Mouse (Mus musculus): Measurements from ENCODE around the gene Rabgap1. TPM values are rescaled to one million over a fixed set of nuclear protein-coding genes. Genes with fewer than 3 reads are reported as not detected.

Gene Rabgap1
- total and polyA plus RNA-seq, 2 experiments from 2014 or later = 45.2 to 65.0 TPM

DNA sequence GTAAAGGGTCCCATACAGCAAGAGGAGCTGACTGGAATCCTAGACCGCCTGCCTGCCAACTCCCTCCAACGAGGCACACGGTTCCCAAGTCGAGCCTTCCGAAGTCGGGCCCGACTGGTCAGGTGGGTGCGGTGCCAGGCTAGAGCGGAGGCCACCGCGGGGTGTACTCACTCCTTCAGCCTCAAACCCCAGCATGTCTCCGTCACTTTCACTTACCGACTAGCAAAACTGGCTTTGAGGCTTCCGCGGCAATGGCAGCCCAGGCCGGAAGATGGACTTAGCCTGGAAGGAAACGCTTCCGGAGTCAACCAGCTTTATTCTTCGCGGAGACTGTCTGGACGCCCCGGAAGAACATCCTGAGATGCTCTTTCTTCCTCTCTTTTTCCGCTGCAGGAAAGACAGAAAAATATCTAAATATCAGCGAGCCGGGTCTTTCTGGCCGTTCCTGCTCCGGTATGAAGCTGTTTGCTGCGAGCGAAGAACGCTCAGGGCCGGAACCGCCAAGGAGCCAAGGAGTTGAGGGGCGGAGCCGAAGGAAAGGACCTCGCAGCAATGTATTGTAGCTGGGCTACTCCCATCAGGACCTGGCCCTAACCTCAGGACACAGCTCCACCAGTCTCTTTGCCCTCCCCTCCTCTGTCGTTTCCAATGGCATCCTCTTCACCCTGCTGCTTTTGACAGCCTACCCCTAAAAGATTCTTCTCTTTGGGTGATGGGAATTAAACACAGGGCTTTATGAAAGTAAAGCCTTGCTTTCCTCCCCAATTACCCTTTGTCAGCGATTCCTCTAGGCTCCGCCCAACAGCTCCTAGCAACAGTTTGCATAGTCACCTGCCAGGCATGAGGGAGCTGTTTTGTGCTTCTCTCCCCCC is 12.2 kb upstream of the Rabgap1 start:
- DNase-seq (ENCODE audit: low spot score) (peak; percentile 97), ATAC-seq (ENCODE audit: low FRiP score) (peak; percentile 95)
- H3K4me3 ChIP-seq (ENCODE audit: low read depth, low read length) = peak overlapping the region; percentile 69
- H3K36me3 ChIP-seq (ENCODE audit: insufficient read depth, low read length) = peaks cover 6% of the 10 kb centered on the region; the same call in 1 of the 2 replicates
- 1% methylated on average over 38 of the region's 38 CpGs for WGBS
- H3K9ac ChIP-seq (replicated peaks; ENCODE audit: low read length, poor library complexity, severe bottlenecking) = peak overlapping the region; percentile 86
- H3K4me2 ChIP-seq (ENCODE audit: low read depth, low read length, poor library complexity, severe bottlenecking) = peak overlapping the region; percentile 86
- no peaks in the 10 kb centered on the region for H3K27me3 ChIP-seq (ENCODE audit: insufficient read depth, low read length)
- H3K27ac ChIP-seq (ENCODE audit: low read depth, low read length) = peak overlapping the region; percentile 99
- no peak; the same call in 1 of the 2 replicates for TF ChIP-seq CTCF (IDR thresholded peaks at IDR 0.05)
- 0 out of 2 replicates have a peak, but pooled peaks cover 5% of the 10 kb centered on the region for H3K4me1 ChIP-seq (ENCODE audit: insufficient read depth, low read length)
- no peaks in the 10 kb centered on the region for H3K9me3 ChIP-seq (ENCODE audit: low read length)

- no peak for TF ChIP-seq CTCF (IDR thresholded peaks at IDR 0.05)
- Histone ChIP-seq H3K9me3 (ENCODE audit: low read length) (no peaks in the 10 kb centered on the region), H3K36me3 (ENCODE audit: insufficient read depth, low read length) (peaks cover 6% of the 10 kb centered on the region; the same call in 1 of the 2 replicates), H3K4me3 (ENCODE audit: low read depth, low read length) (peak overlapping the region; percentile 69), H3K4me2 (ENCODE audit: low read depth, low read length, poor library complexity, severe bottlenecking) (peak overlapping the region; percentile 86), H3K27me3 (ENCODE audit: insufficient read depth, low read length) (no peaks in the 10 kb centered on the region), H3K4me1 (ENCODE audit: insufficient read depth, low read length) (0 out of 2 replicates have a peak, but pooled peaks cover 5% of the 10 kb centered on the region), H3K9ac (replicated peaks; ENCODE audit: low read length, poor library complexity, severe bottlenecking) (peak overlapping the region; percentile 86), H3K27ac (ENCODE audit: low read depth, low read length) (peak overlapping the region; percentile 99)
- peak; percentile 45 for DNase-seq (ENCODE audit: low spot score)
- WGBS = 19% methylated on average over 7 of the region's 7 CpGs
- peak; percentile 24 for ATAC-seq (ENCODE audit: low FRiP score)
These were observed 11.5 kb upstream of the Rabgap1 start for GRCm38 (mm10) chr2:37431609-37432008.

DNA sequence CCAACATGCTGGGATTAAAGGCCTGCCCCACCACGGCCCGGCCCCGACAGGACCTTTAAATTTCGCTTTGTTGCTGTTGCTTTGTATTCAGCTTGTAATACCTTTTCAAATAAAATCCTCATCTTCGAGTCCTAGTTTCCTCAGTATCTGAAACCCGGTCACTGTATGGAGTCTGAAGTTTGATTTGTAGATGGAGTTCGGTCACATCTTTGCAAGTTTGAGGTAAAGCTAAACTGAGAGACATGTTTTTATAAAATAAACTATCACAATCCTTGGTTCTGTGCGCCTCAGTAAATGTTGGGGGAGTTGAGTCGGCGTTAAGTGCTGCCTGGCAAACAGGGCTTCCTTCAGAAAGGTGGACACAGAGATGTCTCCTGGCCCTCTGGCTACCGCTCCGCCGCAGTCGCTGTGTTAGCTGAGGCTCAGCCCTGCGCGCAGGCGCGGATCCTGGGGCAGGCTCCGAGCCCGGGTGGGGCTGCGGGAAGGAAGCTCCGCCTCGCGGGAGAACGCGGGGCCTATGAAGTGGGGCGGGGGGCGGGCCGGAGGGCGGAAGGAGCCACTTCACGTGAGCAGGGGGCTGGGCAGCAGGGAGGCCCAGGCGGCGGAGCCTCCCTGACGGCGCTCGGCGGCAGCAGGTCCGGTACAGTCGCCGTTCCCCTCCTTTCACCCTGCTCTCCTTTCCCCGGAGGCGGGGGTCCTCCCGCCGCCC is 8.7 kb downstream of the Rabgap1 start:
- no peaks in the 10 kb centered on the region for H3K9me3 ChIP-seq (ENCODE audit: low read length)
- H3K4me2 ChIP-seq (ENCODE audit: low read depth, low read length, poor library complexity, severe bottlenecking) = peak overlapping the region; percentile 68
- peak overlapping the region; percentile 90 for H3K4me3 ChIP-seq (ENCODE audit: low read depth, low read length)
- WGBS = 7% methylated on average over 37 of the region's 44 CpGs
- H3K36me3 ChIP-seq (ENCODE audit: insufficient read depth, low read length) = no peaks in the 10 kb centered on the region
- H3K27me3 ChIP-seq (ENCODE audit: insufficient read depth, low read length) = no peaks in the 10 kb centered on the region
- H3K27ac ChIP-seq (ENCODE audit: low read depth, low read length) = peak overlapping the region; percentile 93
- DNase-seq (ENCODE audit: low spot score) = peak; percentile 96
- TF ChIP-seq CTCF (IDR thresholded peaks at IDR 0.05) = peak; percentile 33
- peak; percentile 98 for ATAC-seq (ENCODE audit: low FRiP score)
- H3K4me1 ChIP-seq (ENCODE audit: insufficient read depth, low read length) = no peaks in the 10 kb centered on the region
- H3K9ac ChIP-seq (replicated peaks; ENCODE audit: low read length, poor library complexity, severe bottlenecking) = peak overlapping the region; percentile 94

- Histone ChIP-seq H3K27me3 (ENCODE audit: insufficient read depth, low read length) (no peaks in the 10 kb centered on the region), H3K4me1 (ENCODE audit: insufficient read depth, low read length) (no peaks in the 10 kb centered on the region), H3K4me2 (ENCODE audit: low read depth, low read length, poor library complexity, severe bottlenecking) (peak overlapping the region; percentile 68), H3K4me3 (ENCODE audit: low read depth, low read length) (peak overlapping the region; percentile 90), H3K9me3 (ENCODE audit: low read length) (no peaks in the 10 kb centered on the region), H3K27ac (ENCODE audit: low read depth, low read length) (peak overlapping the region; percentile 93), H3K9ac (replicated peaks; ENCODE audit: low read length, poor library complexity, severe bottlenecking) (peak overlapping the region; percentile 94), H3K36me3 (ENCODE audit: insufficient read depth, low read length) (no peaks in the 10 kb centered on the region)
- ATAC-seq (ENCODE audit: low FRiP score) (peak; percentile 88), DNase-seq (ENCODE audit: low spot score) (no peak)
- WGBS = under 1% methylated on average over 24 of the region's 24 CpGs
- no peak for TF ChIP-seq CTCF (IDR thresholded peaks at IDR 0.05)
These were observed 9.3 kb downstream of the Rabgap1 start for GRCm38 (mm10) chr2:37452376-37452760.

- Histone ChIP-seq H3K9ac (replicated peaks; ENCODE audit: low read length, poor library complexity, severe bottlenecking) (no peak overlapping the region), H3K4me3 (ENCODE audit: low read depth, low read length) (no peak overlapping the region), H3K27ac (ENCODE audit: low read depth, low read length) (no peak overlapping the region), H3K4me1 (ENCODE audit: insufficient read depth, low read length) (no peaks in the 10 kb centered on the region), H3K9me3 (ENCODE audit: low read length) (no peaks in the 10 kb centered on the region), H3K27me3 (ENCODE audit: insufficient read depth, low read length) (no peaks in the 10 kb centered on the region), H3K36me3 (ENCODE audit: insufficient read depth, low read length) (no peaks in the 10 kb centered on the region), H3K4me2 (ENCODE audit: low read depth, low read length, poor library complexity, severe bottlenecking) (no peak overlapping the region)
- ATAC-seq (ENCODE audit: low FRiP score) (no peak), DNase-seq (ENCODE audit: low spot score) (no peak)
- TF ChIP-seq CTCF (IDR thresholded peaks at IDR 0.05) = peak; percentile 32
- WGBS = 96% methylated on average over 4 of the region's 4 CpGs
These were observed 17.6 kb downstream of the Rabgap1 start for GRCm38 (mm10) chr2:37460707-37461106.

Data from midbrain, postnatal 0 days (tissue).